Mouse (Mus musculus) kidney, adult 2 months (tissue): ENCODE results near the gene Kif5c.

Source experiments
- CTCF ChIP-seq: fragments of 200-500 bp; conservative IDR thresholded peaks from 2 replicates; pipeline ENCODE4 v1.5.1; 2011; ENCODE audit warnings: low read depth, mild to moderate bottlenecking, control low read depth, low read length, moderate library complexity, mixed read lengths; ENCODE audit not compliant: insufficient read depth, insufficient read length
- POLR2A ChIP-seq: fragments of 200-500 bp; IDR thresholded peaks from one replicate; pipeline ENCODE4 v1.6.1; 2011; ENCODE audit warnings: low read depth, low read length, control low read depth

GRCm38 (mm10) chr2:49805736-49806371 is 186.8 kb downstream of the Kif5c start:
- no peak for TF ChIP-seq CTCF
- TF ChIP-seq POLR2A: no peak
